Mouse (Mus musculus): ENCODE measurements around the gene Tex14.
A peak's percentile ranks its signal among the peaks of the same experiment; 100 is the strongest.
"Not testable (repeated sequence)": the region's sequence is repeated elsewhere in the genome, so short reads cannot be mapped to it uniquely, and the experiment has no call there.

Tex14 gene

DNA sequence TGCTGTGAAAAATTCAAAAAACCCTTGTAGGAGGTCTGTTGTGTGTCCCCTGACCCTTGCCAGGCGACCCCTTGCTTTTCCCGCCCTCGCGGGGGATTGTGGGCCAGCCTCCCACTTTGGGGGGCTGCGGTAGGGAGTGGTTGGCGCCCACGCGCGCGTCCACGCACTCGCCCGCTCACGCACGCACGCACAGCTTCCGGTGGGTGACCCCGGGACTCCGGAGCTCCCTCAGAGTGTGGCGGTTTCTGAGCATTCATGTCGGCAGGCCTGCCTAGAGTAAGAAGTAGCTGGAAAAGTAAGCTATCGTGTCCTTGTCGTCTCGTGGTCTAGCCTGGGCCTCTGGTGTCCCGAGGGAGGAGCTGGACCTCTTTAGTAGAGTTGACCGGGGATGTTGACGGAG lies at the start of gene Tex14, which contains the start of gene Rad51c:
Gene Tex14 (plus strand): TSS at position 190 of the 400 bp plus-strand sequence.
Gene Rad51c (minus strand): TSS at position 79 of the 400 bp plus-strand sequence.
- peak in 1 of 2 experiments; percentile 36 for DNase-seq

DNA sequence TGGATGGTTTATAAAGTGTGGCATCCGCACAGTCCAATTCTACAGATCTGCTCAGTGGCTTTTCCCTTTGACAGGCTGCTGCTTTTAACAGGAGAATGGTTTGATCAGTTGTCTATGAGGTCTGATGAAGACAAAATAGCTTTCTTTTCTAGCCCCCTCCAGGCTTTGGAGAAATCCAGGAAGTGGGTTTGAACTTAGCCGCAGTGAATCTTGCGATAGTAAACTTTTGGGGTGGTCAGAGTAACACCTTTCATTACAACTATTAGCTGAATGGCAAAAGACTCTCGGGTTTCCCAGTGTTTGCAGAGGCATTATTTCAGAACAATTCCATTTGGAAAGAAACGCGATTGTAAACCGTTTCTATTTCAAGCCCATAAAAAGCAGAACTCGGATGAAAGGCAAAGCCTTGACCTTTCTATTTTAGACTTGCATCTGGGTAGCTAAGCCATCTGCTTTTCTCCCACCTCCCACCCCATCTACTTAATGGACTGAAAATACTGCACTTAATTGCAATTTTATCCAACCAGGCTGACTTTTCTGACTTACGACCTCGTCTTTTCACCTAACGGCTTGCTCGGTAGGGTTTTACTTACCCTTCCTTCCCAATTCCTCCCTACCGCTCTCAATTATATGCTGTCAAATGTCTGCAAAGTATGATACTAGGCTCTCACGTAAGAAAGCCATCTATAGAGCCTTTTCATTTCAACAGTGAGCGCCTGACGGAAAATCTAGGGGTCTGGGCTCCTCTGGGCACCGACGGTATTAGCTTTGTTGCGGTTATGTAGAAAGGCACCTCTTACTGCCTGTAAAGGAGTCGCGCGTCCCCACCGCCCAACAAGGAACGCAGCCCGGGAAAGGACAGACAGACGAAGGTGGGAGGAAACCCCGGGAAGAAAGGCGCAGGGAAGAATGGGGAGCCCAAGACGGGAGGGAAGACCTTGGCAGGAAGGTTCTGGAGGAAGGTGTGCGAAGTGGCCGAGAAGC lies 47.3 kb upstream of the Tex14 start:
- DNase-seq, result no peak

DNA sequence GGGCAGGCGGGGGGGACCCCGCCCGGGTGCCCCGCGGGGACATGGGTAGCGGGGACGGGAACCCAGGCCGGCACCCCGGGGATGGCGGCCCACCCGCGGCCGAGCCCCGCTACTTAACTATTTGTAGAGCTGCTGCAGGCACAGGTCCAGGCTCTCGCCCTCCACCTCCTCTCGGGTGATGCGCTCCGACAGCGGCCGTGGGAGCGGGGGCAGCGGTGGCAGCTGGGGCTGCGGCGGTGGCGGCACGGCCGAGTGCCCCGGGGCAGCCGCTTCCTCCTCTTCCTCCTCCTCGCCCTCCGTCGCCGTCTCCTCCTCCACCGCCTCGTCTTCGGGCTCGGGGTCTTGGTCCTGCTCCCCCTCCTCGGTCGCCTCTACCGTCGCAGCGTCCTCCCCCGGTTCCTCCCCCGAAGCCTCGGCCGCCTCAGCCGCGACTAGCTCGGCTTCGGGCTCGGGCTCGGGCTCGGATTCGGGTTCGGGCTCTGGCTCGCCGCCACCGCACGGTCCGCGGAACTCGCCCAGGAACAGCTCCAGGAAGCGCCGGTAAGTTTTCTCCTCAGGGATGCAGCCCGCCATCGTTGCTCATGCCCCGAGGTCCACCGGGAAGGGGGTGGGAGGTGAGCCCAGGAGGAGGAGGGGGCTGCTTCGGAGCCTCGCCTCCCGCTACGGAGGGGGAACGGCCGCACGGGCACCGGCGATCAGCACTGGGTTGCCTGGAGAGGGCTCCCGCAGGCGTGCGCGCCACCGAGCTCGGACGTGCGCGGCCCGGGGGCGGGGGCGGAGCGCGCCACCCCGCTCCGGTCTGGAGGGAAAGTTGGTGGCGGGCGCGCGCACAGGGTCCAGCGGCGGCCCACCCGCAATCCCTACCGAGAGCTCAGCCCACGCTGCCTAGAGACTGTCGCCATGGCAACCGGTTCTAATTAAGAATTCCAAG lies 46.3 kb upstream of the Tex14 start, which contains the start of gene Ppm1e:
Gene Ppm1e (minus strand): TSS at position 693 of the 931 bp plus-strand sequence.
- peak; percentile 52 to 65 for DNase-seq

DNA sequence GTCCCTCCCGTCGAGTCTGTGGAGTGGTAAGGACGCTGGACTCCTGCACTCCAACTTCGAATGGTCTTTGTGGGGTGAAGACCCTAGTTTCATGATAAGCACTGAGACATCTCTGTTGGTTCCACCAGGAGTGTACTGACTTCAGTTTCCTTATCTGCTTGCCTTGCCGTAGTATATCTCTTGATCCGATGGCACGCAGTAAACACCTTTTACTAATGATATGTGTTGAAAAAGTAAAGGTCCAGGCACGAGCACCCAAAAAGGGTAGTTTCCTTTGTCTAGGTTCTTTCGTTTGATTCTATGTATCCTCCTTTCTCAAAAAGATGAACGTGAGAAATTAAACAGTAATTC lies 45.6 kb upstream of the Tex14 start:
- DNase-seq, result no peak

DNA sequence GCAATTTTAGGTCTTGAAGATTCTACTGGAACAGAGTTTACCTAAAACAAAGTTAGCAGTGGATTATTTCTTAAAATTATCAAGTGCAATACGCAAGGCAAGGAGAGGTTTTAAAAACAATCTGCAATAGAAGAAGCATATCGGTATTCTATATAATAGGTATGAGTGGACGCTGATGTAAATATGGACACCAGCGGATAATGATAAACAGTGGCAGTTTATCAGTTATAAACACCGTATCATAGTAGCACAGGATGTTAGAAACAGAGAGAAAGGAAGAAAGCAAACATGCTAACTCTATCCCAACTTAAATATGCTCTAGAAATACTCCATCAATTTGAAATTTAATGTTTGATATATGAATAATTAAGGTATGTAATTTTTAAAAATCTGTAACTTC lies 39.7 kb upstream of the Tex14 start:
- no peak for DNase-seq

DNA sequence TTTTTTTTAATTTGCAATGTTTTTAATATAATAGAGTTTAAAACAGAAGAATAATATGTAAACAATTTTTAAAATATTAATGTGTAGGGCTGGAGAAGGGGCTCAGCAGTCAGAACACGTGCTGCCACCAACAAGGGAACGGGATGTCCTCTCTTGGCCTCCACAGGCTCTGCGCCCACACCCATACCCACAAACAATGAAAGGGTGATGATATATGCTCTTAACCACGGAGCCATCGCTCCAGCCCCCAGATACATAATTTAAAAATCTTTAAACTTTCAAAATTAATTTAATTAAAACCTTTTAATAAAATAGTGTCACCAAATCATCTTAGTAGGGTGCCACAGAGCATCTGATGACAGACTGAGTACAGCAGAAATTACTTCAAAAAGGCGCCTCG lies 37.8 kb upstream of the Tex14 start:
- DNase-seq, result no peak

DNA sequence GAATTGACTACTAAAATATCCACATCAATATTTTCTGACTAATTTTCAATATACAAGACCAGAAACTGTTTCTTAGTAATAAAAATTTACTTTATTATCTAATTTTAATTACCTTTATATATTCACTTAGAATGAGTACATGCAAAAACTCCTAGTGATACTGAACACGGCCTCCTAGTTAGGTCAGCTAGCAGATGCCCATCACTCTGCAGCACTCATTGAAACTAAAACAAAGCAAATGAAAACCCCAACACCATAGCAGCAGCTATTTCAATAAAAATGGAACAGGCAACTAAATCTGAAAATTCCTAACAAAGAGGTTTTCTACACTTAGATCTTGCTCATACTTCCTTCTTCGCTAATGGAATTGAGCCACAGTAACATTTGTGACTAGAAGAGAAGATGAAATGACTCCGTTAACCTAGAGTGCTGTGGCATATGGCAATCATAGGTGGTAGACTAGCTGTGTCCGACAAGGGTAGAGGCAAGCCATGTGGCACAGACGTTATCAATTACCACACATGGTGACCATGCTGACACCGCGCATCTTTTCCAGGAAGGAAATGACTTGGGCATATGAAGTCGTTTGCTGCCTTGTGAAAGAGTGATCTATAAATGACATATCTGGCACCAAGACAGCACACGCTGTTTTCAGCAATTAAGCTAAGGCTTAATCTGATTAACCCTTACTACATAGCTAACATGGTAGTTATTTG lies 36.8 kb upstream of the Tex14 start:
- DNase-seq, result no peak

DNA sequence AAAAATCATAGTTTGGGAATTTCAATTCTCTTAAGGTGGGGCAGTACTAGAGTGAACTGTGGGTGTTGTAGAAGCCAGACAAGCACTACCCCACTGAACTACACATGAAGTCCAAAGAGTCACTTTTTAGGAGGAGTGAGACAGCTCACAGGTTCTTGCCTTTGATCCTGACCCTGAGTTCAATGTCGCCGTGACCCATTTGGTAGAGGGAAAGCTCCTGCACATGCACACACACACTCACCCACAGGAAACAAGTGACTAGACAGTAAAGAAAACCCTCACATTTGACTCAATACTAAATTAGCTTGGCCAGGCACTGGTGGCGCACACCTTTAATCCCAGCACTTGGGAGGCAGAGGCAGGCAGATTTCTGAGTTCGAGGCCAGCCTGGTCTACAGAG lies 20.3 kb upstream of the Tex14 start:
- DNase-seq, result no peak

DNA sequence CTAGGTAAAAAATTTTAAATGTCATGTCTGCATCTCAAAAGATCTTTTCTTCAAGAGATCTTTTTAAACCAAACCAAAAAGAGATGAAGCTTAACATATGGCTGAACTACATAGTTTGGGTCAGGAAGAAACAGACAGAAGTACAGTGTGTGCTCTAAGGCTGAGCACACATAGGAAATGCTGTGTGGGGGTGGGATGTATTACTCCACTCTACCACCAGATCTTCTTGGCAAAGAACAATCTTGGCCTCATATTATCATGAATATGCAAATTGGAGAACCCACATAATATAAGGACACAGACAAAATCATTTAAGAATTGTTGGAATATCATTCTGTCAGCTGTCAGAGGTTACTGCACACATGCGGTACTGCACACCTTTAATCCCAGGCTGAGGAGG lies 19.2 kb upstream of the Tex14 start:
- no peak for DNase-seq

DNA sequence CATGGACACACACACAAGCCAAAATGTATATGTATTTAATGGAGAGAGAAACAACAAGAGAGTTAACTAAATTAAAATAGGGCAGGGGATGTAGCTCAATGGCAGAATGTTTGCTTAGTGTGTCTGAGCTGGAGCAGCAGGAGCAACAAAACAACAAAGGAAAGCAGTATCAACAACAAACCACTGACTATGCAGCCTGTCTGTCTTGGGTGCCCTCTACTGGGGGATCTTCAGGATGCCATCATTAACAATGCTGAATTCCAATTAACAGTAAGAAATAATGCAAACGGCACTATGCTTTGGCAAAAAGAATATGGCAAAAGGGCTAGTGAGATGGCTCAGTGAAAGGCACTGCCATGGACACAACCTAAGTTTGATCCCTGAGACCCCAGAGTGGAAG lies 11.0 kb upstream of the Tex14 start:
- peak in 1 of 2 experiments; percentile 19 for DNase-seq

DNA sequence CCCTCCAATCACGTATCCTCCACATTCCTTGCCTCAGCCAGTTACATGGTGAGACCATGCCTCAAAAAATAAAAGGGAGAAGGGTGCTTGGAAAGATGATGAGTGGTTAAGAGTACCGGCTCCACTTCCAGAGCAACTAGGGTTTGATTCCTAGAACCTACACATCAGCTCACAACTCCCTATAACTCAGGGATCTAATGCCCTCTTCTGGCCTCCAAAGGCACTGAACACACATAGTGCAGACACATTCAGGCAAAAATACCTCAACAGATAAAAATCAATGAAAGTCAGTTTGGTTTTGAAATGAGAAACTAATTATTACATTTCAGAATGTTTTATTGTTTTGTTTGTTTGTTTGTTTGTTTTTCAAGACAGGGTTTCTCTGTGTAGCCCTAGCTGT lies 6.5 kb upstream of the Tex14 start:
- no peak for DNase-seq

DNA sequence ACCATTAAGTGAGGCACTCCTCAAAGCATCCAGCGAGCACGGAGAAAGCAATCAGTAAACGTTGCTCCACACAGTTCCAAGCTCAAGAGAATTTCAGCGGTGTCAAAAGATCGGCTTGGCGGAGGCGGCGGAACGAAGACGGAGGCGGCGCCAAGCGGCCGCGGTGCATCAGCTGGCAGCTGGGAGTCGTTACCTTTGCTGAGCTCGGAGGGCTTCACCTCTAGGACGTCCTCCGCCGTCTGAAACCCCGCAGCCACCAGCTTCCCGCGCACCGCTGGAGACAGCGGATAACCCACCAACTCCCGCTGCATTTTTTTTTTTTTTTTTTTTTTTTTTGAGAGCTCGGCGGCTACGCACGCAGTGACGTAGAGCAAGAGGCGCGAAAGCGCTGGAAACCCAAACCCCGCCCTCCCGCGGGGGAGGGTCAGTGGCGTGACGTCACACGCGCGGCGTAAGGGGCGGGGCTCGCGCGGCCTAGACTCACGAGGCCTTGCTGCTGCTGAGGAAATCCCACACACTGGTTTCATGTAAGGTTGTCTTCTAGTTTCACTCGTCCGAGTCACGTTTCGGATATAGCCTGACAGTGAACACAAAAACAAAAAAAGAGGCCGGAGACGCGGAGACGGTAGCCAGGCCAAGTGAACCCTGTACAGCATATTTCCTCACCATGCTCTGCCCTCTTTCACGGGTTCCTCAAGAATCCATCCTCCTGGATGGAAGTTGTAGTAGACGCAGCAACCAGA lies 583 bp upstream of the Tex14 start:
- peak; percentile 95 to 98 for DNase-seq

DNA sequence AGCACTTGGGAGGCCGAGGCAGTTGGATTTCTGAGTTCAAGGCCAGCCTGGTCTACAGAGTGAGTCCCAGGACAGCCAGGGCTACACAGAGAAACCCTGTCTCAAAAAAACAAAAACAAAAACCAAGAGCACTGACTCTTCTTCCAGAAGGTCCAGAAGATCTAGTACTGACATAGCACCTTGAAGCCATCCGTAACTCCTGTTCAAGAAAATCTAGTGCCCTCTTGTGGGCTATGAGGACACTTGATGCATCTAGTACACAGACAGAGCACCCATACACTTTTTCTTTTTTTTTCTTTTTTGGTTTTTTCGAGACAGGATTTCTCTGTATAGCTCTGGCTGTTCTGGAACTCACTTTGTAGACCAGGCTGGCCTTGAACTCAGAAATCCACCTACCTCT lies 8.5 kb downstream of the Tex14 start:
- DNase-seq, result not testable (repeated sequence)

DNA sequence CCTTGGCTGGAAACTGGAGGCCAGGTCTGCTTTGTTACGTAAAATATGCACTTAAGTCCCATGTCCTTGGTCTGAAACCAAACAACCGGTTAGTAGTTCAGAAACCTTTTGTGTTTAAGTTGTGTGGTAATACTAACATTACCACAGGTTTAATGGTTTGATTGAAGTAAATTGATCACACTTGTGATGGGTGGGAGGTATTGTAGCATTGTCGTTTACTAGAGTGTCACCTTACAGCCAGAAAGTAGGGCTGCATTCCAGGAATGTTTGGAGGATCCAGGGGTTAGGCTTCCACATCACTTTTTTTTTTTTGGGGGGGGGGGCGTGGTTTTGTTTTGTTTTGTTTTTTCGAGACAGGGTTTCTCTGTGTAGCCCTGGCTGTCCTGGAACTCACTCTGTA lies 11.3 kb downstream of the Tex14 start:
- no peak for DNase-seq

DNA sequence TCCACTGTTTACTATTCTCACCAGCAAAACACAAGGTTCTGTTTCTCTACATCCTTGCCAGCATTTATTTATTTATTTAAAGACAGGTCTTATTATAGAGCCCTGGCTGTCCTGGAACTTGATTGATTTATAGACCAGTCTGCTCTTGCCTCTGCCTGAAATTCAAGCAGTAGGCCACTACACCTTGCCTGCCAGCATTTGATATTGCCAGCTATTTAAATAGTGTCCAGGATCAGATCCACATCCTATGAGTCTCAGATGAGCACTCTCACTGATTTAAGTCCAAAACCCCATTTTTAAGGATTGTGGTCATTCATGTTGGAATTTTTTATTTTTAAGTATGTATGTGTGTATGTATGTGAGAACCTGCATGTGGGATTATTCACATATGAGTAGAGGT lies 16.0 kb downstream of the Tex14 start:
- no peak for DNase-seq

DNA sequence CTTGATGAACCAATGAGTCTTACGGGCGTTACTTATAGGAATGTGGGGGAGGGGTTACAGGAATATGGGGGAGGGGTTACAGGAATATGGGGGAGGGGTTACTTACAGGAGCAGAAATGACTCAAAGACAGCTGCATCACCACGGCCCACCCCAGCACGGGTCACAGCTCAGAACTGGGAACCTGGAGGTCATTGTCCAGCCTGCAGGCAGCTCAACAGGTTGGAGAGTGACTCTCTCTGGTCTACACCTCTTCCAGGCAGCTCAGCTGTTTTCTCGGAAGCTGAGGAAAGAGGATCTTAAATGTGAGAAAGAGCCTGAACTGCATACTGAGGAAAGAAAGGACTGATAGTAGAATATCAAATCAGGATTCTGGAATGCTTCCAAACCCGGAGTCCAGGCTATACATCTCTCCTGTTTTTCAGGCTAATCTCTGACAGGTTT lies 16.9 kb downstream of the Tex14 start:
- peak; percentile 24 to 30 for DNase-seq

DNA sequence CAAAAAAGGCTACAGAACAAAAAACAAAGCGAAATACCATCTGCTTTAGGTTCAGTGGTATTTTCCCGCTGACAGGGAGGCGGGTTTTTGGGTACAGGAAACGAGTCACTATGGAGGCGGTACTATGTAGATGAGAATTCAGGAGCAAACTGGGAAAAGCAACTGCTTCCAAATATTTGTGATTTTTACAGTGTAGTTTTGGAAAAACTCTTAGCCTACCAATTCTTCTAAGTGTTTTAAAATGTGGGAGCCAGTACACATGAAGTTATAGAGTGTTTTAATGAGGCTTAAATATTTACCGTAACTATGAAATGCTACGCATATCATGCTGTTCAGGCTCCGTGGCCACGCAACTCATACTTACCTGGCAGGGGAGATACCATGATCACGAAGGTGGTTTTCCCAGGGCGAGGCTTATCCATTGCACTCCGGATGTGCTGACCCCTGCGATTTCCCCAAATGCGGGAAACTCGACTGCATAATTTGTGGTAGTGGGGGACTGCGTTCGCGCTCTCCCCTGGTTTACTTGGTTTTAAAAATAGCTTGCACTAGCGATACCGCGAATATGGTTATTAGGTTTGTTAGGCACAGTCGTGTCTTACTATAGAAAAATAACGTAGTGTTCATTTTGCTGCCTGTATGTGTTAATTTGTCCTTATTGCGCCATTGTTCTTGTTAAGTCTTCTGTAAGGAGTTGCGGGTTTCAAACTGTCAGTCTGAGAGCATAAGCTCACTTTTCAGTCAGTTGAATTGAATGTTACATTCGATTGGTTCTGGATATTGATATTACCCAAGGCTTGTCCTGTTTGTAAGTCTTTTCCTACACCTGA lies 17.9 kb downstream of the Tex14 start:
- peak; percentile 82 to 87 for DNase-seq

DNA sequence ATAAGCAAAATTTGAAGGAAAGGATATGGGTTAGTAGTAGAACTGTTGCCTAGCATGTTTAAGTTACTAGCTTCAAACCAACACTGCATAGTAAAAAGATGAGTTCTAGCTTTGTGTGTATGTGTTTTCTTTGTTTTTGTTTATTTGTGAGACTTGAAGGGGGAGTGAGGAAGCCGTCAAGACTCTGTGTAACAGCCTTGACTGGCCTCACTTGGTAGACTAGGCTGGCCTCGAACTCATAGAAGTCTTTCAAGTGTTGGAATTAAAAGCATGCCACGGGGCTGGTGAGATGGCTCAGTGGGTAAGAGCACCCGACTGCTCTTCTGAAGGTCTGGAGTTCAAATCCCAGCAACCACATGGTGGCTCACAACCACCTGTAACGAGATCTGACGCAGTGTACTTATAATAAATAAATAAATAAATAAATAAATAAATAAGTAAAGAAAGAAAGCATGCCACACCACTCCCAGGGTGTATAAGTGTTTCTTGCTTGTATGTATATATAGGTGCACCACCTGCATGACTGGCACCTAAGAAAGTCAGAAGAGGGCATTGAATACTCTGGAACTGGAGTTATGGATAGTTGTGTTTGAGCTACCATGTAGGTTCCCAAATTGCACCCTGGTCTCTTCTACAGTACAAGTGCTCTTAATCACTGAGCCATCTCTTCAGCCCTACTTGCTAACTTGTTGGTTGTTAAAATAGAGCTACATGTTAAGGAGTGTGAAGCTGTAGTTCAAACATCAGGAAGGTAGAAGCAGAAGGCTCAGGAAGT lies 18.9 kb downstream of the Tex14 start:
- peak in 1 of 2 experiments; percentile 17 for DNase-seq

DNA sequence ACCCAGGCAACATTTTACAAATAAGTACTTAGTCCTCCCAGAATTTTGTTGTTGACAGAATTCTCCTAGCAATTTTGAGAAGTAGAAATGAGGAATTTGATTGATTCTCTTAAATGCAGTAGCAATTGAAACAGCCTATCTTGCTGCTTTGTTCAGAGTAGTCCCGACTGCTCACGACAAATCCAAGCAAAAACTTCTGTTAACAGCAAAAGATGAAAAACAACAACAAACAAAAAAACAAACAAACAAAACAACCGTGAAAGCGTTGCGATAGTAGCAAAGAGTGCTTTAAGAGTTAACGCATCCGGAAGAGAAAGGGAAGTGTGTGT lies 21.2 kb downstream of the Tex14 start:
- DNase-seq, result no peak

All from cerebellum, postnatal 36 days (tissue).